24 mouse cellular contexts compared by ENCODE assay signal in the genomic region with DNA sequence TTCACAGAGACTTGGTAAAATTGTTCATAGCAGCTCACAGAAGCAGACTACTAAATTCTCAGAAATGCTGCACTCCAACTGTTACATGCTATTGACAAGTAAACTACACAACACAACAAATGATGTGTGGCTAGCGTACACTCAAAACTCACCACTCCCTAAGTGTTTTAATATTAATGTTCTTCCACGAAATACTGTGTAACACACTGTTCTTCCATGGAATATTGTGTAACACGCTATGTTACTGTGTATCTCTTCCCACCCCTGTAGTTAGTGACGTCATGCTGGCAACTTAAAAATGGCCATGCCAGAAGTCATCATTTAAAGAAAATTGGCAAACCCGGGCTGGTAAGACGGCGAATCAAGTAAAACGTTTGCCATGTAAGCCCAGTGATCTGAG.
DNase-seq lines count a peak whose midpoint lies in the region; ATAC-seq and TF ChIP-seq lines count a peak whose summit lies in the region.
"Had no signal": no experiment of that assay in that cellular context is flagged by ENCODE, and none has a peak within 500 bp of the region (broad histone marks: within the 10 kb centered on the region; RNA-seq: fewer than 3 reads in every experiment).

No protein-coding gene starts in this region.

- no peaks in the 10 kb centered on the region for H3K36me3 ChIP-seq in heart, embryonic 13.5 days
- H3K36me3 ChIP-seq in liver, adult 2 months (ENCODE audit: control insufficient read depth, insufficient read depth, low read length): no peaks in the 10 kb centered on the region
- no peaks in the 10 kb centered on the region for H3K36me3 ChIP-seq in liver, embryonic 12.5 days
- no peaks in the 10 kb centered on the region for H3K36me3 ChIP-seq in lung, postnatal 0 days (ENCODE audit: insufficient read depth, low read length)
- H3K36me3 ChIP-seq: embryonic facial prominence, embryonic 12.5 days; embryonic facial prominence, embryonic 15.5 days had no signal

- no peaks in the 10 kb centered on the region for H3K9me3 ChIP-seq in heart, embryonic 13.5 days
- H3K9me3 ChIP-seq in liver, embryonic 12.5 days (replicated peaks): no peaks in the 10 kb centered on the region
- H3K9me3 ChIP-seq in lung, postnatal 0 days (ENCODE audit: low read length): no peaks in the 10 kb centered on the region
- H3K9me3 ChIP-seq: embryonic facial prominence, embryonic 12.5 days; embryonic facial prominence, embryonic 15.5 days had no signal

- no peak overlapping the region for H3K4me3 ChIP-seq in heart, embryonic 13.5 days
- no peak overlapping the region for H3K4me3 ChIP-seq in liver, adult 2 months (ENCODE audit: insufficient read depth, low read depth, low read length)
- no peak overlapping the region for H3K4me3 ChIP-seq in liver, embryonic 12.5 days
- no peak overlapping the region for H3K4me3 ChIP-seq in lung, postnatal 0 days (ENCODE audit: low read depth, low read length)
- H3K4me3 ChIP-seq: embryonic facial prominence, embryonic 12.5 days; embryonic facial prominence, embryonic 15.5 days; gastrocnemius, adult 2 months had no signal

- DNase-seq in heart, postnatal 4 days: no peak
- DNase-seq in liver, adult 2 months (ENCODE audit: extremely low read depth, low read depth, low spot score): peak; percentile 18
- DNase-seq in lung, postnatal 0 days (ENCODE audit: low spot score): peak; percentile 84
- DNase-seq in lung, postnatal 25 days (ENCODE audit: low spot score): no peak
- DNase-seq: adrenal gland, adult 2 months; adrenal gland, postnatal 14 days; cerebellum, adult 11 months; cerebellum, adult 2 months; cerebellum, adult 9-11 months; cerebellum, postnatal 25 days; forebrain, postnatal 0 days; gastrocnemius, adult 2 months; gastrocnemius, postnatal 14 days; heart, postnatal 36 days had no signal

- no peaks in the 10 kb centered on the region for H3K79me2 ChIP-seq in liver, adult 2 months (ENCODE audit: control insufficient read depth, insufficient read depth, low read length)

- TF ChIP-seq CTCF in liver, adult 2 months (IDR thresholded peaks at IDR 0.05; ENCODE audit: low read depth, low read length): no peak
- TF ChIP-seq CTCF in lung, postnatal 0 days (IDR thresholded peaks at IDR 0.05): no peak

- H3K27me3 ChIP-seq in heart, embryonic 13.5 days (replicated peaks): no peaks in the 10 kb centered on the region
- no peaks in the 10 kb centered on the region for H3K27me3 ChIP-seq in liver, adult 2 months (ENCODE audit: control insufficient read depth, insufficient read depth, low read length)
- H3K27me3 ChIP-seq in liver, embryonic 12.5 days (replicated peaks): no peaks in the 10 kb centered on the region
- no peaks in the 10 kb centered on the region for H3K27me3 ChIP-seq in lung, postnatal 0 days (replicated peaks; ENCODE audit: insufficient read depth, low read length)
- H3K27me3 ChIP-seq: embryonic facial prominence, embryonic 12.5 days; embryonic facial prominence, embryonic 15.5 days had no signal

- no peak for ATAC-seq in heart, embryonic 13.5 days (ENCODE audit: extremely low read depth, insufficient number of reproducible peaks, low FRiP score, low TSS enrichment)
- ATAC-seq in liver, embryonic 12.5 days: no peak
- ATAC-seq in lung, postnatal 0 days: peak; percentile 85
- ATAC-seq: CD4-positive, CD25-positive, alpha-beta regulatory T cell, adult 4 months; forebrain, embryonic 14.5 days; forebrain, postnatal 0 days; hindbrain, postnatal 0 days; inflammation-experienced regulatory T-cells, adult 6 months had no signal

- peaks cover 12% of the 10 kb centered on the region for H3K4me1 ChIP-seq in heart, embryonic 13.5 days
- no peaks in the 10 kb centered on the region for H3K4me1 ChIP-seq in liver, adult 2 months (ENCODE audit: control insufficient read depth, insufficient read depth, low read length)
- 0 out of 2 replicates have a peak, but pooled peaks cover 6% of the 10 kb centered on the region for H3K4me1 ChIP-seq in liver, embryonic 12.5 days
- H3K4me1 ChIP-seq in lung, postnatal 0 days (ENCODE audit: insufficient read depth, low read depth, low read length): no peaks in the 10 kb centered on the region
- H3K4me1 ChIP-seq: embryonic facial prominence, embryonic 12.5 days; embryonic facial prominence, embryonic 15.5 days had no signal

- no peak overlapping the region for H3K9ac ChIP-seq in heart, embryonic 13.5 days
- no peak overlapping the region for H3K9ac ChIP-seq in liver, adult 2 months (ENCODE audit: low read depth, low read length)
- H3K9ac ChIP-seq in liver, embryonic 12.5 days: no peak overlapping the region
- no peak overlapping the region for H3K9ac ChIP-seq in lung, postnatal 0 days (replicated peaks; ENCODE audit: low read depth)
- H3K9ac ChIP-seq: embryonic facial prominence, embryonic 12.5 days; embryonic facial prominence, embryonic 15.5 days; forebrain, postnatal 0 days; hindbrain, embryonic 14.5 days had no signal

- no peak for TF ChIP-seq POLR2A in liver, adult 2 months (IDR thresholded peaks at IDR 0.05; ENCODE audit: extremely low read depth, insufficient read depth, low read length)

- TF ChIP-seq EP300 in lung, postnatal 0 days (IDR thresholded peaks at IDR 0.05): peak; percentile 95

- H3K27ac ChIP-seq in heart, embryonic 13.5 days (replicated peaks): peak overlapping the region; percentile 67
- H3K27ac ChIP-seq in liver, adult 2 months (replicated peaks; ENCODE audit: insufficient read depth, low read depth, low read length): no peak overlapping the region
- H3K27ac ChIP-seq in liver, embryonic 12.5 days: no peak overlapping the region
- no peak overlapping the region for H3K27ac ChIP-seq in lung, postnatal 0 days (ENCODE audit: low read length)
- H3K27ac ChIP-seq: embryonic facial prominence, embryonic 12.5 days; embryonic facial prominence, embryonic 15.5 days; gastrocnemius, adult 2 months; hindbrain, embryonic 14.5 days; hindbrain, postnatal 0 days had no signal

- no peak overlapping the region for H3K4me2 ChIP-seq in heart, embryonic 13.5 days
- H3K4me2 ChIP-seq in liver, embryonic 12.5 days: no peak overlapping the region
- H3K4me2 ChIP-seq in lung, postnatal 0 days (replicated peaks; ENCODE audit: low read depth, low read length): no peak overlapping the region
- H3K4me2 ChIP-seq: embryonic facial prominence, embryonic 12.5 days; embryonic facial prominence, embryonic 15.5 days; heart, embryonic 11.5 days; hindbrain, embryonic 14.5 days had no signal

- WGBS in heart, embryonic 13.5 days: 75% methylated on average over 8 of the region's 8 CpGs
- WGBS in liver, adult 2 months: 75% methylated on average over 8 of the region's 8 CpGs
- WGBS in liver, embryonic 12.5 days (ENCODE audit: insufficient replicate concordance): 79% methylated on average over 8 of the region's 8 CpGs
- WGBS in lung, postnatal 0 days: 64% methylated on average over 8 of the region's 8 CpGs

Comparison
In these comparisons a context has a peak if more than half of its experiments do, and no peak if none do; other contexts are left out.
1. DNase-seq: peak in liver, adult 2 months (single experiment) and lung, postnatal 0 days (single experiment); none in heart, postnatal 4 days (single experiment) and lung, postnatal 25 days (single experiment).